Mouse (Mus musculus): ENCODE data around the gene Numb.

DNA sequence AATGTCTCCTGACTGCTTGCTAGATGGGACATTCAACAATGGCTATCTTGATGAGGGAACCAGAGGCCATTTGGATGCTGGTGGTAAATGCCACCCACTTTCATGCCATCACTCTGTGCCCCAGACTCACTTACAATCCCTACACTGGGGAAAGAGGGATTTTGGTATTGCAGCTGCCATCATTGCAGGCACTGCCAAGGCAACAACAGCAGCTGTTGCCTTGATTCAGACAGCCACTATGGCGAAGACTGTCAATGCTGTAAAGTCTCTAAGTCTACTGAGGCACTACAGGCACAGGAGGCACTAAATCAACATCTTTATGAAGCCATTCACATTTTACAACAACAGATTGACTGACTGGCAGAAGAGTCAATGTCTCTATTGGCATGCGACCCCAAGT, 30.5 kb downstream of the Numb start:
- TF ChIP-seq CTCF (IDR thresholded peaks at IDR 0.05; ENCODE audit: borderline replicate concordance, control insufficient read depth, extremely low read depth, insufficient read depth, low read length, poor library complexity) (no peak), POLR2A (IDR thresholded peaks at IDR 0.05; ENCODE audit: control insufficient read depth, extremely low read depth, insufficient read depth, low read length, poor library complexity) (no peak)
